Mouse (Mus musculus) mammary gland, adult 2 months (tissue): ENCODE data around the gene Syne4. TPM values are rescaled to one million over a fixed set of nuclear protein-coding genes. Genes with fewer than 3 reads are reported as not detected.

ENCODE experiments used
- polyA plus RNA-seq: library from polyadenylated mRNA; depleted of rRNA; stranded (reverse); fragments of >200 nt; gene quantifications from 2 replicates; pipeline ENCODE4 v1.2.3, GENCODE M21; 2012; ENCODE audit warnings: low replicate concordance; rRNA removed

Syne4 gene
- polyA plus RNA-seq: 58.8 and 76.8 TPM in 2 replicates

DNA sequence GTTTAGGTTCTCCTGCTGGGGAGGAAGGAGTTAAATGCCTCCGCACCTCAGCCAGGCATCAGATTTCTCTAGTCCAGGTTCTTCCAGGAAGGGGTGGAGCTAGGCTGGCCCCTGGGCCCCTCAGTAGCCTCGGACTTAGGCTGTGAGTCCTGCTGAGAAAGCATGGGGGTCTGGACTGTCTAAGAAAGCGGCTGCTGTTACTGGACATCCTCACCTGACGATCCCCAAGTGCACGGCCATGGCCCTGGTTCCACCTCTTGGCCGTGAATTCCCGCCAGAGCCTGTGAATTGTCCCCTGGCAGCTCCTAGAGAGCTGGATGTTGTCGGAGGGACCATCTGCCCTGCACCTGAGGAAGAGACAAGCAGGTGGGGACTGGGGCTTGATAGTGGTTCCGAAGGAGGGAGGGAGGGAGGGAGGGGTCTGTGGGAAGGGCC, at the start of gene Syne4:
Gene Syne4, plus strand, starts transcription at position 87 of the 435 bp plus-strand sequence.

DNA sequence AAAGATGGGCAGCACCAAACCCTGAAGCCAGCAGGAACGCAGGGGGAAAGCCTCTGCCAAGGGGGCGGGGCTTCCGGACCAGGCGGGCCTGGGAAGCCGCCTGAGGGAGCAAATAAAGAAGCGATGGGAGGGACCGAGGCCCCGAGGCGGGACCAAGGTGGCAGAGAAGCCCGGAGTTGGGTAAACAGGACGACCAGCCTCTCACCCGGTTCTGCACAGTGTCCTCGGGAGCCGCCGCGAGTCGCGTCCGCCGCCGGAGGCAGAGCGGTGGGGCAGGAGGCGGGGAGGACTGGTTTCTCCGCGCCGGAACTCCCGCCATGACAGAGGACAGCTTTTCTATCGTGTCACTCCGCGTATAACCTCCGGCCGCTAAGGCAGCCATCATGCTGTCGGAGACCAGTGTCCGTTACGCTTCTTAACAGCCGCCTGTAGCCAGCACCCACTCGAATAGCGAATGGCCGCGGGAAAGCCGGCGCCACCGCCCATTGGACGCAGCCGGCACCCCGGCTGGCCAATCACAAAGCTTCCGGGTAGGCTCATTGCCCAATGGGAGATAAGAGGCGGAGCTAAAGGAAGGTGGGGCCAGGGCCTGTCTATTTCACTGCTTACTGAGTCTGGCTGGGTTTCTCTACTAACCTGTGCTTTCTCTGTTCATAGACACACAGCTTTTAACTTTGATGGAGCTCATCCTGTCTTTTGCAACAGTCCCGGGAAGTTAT, 34.5 kb upstream of the Syne4 start, which contains the start of the genes Thap8 and Wdr62:
Gene Thap8, plus strand, starts transcription at position 144 of the 719 bp plus-strand sequence.
Gene Wdr62, minus strand, starts transcription at position 469 of the 719 bp plus-strand sequence.

GRCm38 (mm10) chr7:30291215-30292131, 23.1 kb upstream of the Syne4 start, which contains the start of gene Clip3:
Gene Clip3 (plus strand): TSS chr7:30291728.

DNA sequence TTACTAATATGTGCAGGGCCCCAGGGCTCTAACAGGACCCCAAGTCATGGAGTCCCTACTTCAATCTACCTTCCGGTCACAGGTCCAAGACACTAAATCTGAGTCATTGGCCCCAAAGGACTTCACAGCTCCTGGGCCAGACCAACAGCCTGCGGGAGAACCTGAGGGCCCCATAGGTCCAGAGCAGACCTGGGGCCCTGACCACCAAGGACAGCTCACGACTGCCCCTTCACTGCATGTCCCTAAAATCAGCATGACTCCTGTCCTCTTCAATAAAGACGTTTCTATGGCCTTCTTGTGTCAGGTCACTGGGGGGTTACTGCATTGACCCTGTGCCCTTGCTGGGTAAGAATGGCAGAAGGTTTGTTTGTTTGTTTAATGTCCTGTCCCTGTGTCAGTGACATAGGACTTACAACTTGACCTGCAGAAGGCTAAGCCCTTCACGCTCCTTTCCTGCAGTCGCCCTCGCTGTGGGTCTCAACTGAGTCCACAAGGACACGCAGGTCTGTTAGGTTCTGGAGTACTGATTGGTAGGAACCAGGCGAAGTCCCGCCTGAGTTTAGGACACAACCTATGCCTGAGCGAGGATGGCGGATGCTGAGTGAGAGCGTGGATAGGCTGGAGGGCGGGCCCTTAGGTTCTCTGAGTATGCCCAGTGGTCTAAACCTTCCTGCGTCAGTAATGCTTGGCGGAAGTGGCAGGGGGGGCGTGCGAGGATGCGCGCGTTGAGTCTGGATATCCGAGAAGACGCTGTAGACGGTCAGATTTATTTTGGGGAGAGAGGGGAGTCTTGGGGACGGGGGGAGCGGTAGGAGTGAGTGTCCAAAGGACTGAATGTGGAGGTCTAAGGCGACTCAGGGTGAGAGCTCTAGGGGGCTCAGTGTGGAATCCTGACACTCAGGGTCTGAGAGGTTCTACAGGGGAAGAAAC, 6.3 kb upstream of the Syne4 start, which contains the start of gene Alkbh6:
Gene Alkbh6, plus strand, starts transcription at position 642 of the 930 bp plus-strand sequence.

DNA sequence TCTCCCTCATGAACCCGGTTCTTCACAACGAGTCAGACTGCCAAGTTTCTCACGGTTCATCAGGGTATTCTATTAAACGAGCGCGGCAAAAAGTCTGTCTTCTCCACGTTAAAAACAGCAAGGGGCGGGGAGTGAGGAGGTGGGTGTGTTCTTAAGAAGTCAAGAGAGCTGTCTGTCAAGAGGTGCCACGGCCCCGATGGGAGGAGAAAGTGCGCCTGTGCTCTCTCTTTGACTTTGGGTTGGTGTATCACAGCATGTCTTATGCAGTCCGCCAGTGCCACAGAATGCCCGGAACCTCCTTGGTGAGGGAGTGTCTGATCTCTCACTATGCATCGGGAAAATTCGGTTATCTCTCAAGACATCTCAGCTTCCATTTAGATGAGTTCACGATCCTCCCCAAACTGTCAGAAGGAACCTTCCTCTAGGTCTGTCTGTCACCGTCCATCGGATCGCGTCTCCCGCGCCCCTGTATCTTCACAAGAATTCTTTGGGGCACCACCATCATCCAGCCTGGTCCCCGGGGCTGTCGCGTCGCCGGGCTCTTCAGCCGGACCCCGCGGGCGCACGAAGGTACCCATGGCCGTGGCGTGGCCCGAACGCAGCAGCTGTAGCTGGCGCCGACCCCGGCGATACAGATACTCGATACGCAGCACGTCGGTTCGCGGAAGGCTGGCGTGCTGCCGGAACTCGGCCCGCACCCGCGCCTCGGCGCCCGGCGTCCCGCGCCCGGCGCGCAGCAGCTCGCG, 7.1 kb downstream of the Syne4 start, which contains the start of gene E130208F15Rik:
Gene E130208F15Rik, plus strand, starts transcription at position 202 of the 746 bp plus-strand sequence.

DNA sequence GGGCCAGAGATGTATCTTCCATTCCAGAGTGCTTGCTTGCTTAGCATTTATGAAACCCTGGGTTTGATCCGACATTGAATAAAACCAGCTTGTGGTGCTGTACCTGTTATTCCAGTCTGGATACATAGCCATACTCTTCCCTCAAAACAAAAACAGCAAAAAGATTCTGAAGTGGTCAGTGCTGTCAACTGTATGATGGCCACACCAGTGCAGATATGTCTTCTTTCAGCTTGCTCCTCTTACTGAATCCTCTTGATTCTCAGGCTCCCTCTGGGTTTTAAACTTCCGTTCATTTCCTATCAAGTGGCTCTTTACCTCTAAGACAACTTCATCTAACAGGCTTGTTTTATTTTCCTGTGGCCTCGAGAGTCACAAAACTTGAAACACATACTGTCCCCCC, 9.2 kb downstream of the Syne4 start, which contains the start of gene Sdhaf1:
Gene Sdhaf1, minus strand, starts transcription at position 101 of the 400 bp plus-strand sequence.

DNA sequence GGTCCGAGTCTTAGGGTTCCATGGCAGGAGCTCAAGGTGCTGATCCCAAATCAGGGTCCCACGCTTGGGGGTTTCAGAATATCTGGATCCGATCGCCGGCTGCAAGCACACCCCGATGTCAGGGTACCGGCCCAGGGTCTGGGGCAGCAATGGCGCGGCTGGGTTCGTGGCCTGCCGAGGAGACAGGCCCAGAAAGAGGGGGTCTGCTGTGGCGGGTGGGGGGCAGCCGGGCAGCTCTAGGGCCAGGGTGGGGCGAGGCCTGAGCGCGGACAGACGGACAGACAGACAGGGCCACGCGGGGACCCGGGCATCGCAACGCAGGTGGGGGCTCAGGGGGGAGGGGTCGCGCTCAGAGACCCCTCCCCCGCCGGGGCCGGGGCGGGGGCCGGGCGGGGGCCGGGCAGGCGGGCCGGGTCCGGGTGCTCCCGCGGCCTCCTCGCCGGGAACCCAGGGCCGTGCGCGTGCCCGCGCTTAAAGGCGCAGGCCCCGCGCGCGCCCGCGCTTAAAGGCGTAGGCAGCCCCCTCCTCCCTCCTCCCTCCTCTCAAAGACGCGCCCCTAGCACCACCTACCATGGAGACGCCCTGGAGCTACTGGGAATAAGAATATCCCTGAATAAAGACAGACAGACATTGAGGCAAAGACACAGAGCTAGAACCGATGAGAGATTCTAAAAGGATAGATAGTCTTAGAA, 48.2 kb downstream of the Syne4 start, which contains the start of gene Lrfn3:
Gene Lrfn3, minus strand, starts transcription at position 121 of the 692 bp plus-strand sequence.

Other genes with a start within 250 kb of the Syne4 start
- gene Zfp82, start 241.9 kb upstream of the Syne4 start, polyA plus RNA-seq: 0.48 and 0.73 TPM in 2 replicates
- gene Gm26920, start 224.4 kb upstream of the Syne4 start, polyA plus RNA-seq: 0.10 TPM in 1 of 2 replicates, not detected in the other
- gene Zfp566, start 224.3 kb upstream of the Syne4 start, polyA plus RNA-seq: 1.7 and 3.5 TPM in 2 replicates
- 12.3 and 36.1 TPM in 2 replicates for gene Zfp260, start 220.0 kb upstream of the Syne4 start, polyA plus RNA-seq
- 0.66 and 1.5 TPM in 2 replicates for gene Zfp382, start 192.9 kb upstream of the Syne4 start, polyA plus RNA-seq
- gene Zfp146, start 145.1 kb upstream of the Syne4 start, polyA plus RNA-seq: 6.4 and 14.2 TPM in 2 replicates
- gene Cox7a1, start 130.7 kb upstream of the Syne4 start, polyA plus RNA-seq: 13.9 and 170 TPM in 2 replicates
- gene Capns1, start 116.0 kb upstream of the Syne4 start, polyA plus RNA-seq: 1,198 and 1,715 TPM in 2 replicates
- gene Polr2i, start 82.9 kb upstream of the Syne4 start, polyA plus RNA-seq: 97.3 and 98.9 TPM in 2 replicates
- gene Tbcb, start 82.5 kb upstream of the Syne4 start, polyA plus RNA-seq: 33.0 and 33.5 TPM in 2 replicates
- gene Ovol3, start 79.1 kb upstream of the Syne4 start, polyA plus RNA-seq: not detected in 2 replicates
- gene Thap8, start 34.7 kb upstream of the Syne4 start, polyA plus RNA-seq: 0.72 and 1.5 TPM in 2 replicates
- gene Wdr62, start 34.4 kb upstream of the Syne4 start, polyA plus RNA-seq: 34.0 and 37.0 TPM in 2 replicates
- gene Clip3, start 23.1 kb upstream of the Syne4 start, polyA plus RNA-seq: 21.3 and 27.3 TPM in 2 replicates
- gene Alkbh6, start 6.1 kb upstream of the Syne4 start, polyA plus RNA-seq: 159 and 218 TPM in 2 replicates
- 0.52 and 2.0 TPM in 2 replicates for gene E130208F15Rik, start 6.9 kb downstream of the Syne4 start, polyA plus RNA-seq
- gene Sdhaf1, start 9.1 kb downstream of the Syne4 start, polyA plus RNA-seq: 18.7 and 40.8 TPM in 2 replicates
- 6.3 and 9.1 TPM in 2 replicates for gene Lrfn3, start 48.0 kb downstream of the Syne4 start, polyA plus RNA-seq
- gene Tyrobp, start 99.0 kb downstream of the Syne4 start, polyA plus RNA-seq: 324 and 410 TPM in 2 replicates
- gene Hcst, start 105.0 kb downstream of the Syne4 start, polyA plus RNA-seq: 133 and 195 TPM in 2 replicates
- 16.2 and 37.4 TPM in 2 replicates for gene Nfkbid, start 106.9 kb downstream of the Syne4 start, polyA plus RNA-seq
- 3.7 and 7.4 TPM in 2 replicates for gene Aplp1, start 130.7 kb downstream of the Syne4 start, polyA plus RNA-seq
- 0.63 TPM in 1 of 2 replicates, not detected in the other for gene Kirrel2, start 142.9 kb downstream of the Syne4 start, polyA plus RNA-seq
- 0.27 and 0.61 TPM in 2 replicates for gene Nphs1, start 143.5 kb downstream of the Syne4 start, polyA plus RNA-seq
- 1.4 TPM in 1 of 2 replicates, not detected in the other for gene Prodh2, start 178.8 kb downstream of the Syne4 start, polyA plus RNA-seq
- gene Arhgap33, start 220.3 kb downstream of the Syne4 start, polyA plus RNA-seq: 10.7 and 22.5 TPM in 2 replicates
- 49.5 and 798 TPM in 2 replicates for gene Hspb6, start 237.4 kb downstream of the Syne4 start, polyA plus RNA-seq
- gene Proser3, start 237.5 kb downstream of the Syne4 start, polyA plus RNA-seq: 8.0 and 10.5 TPM in 2 replicates
- 36.9 and 40.0 TPM in 2 replicates for gene Lin37, start 245.0 kb downstream of the Syne4 start, polyA plus RNA-seq
- 58.9 and 66.3 TPM in 2 replicates for gene U2af1l4, start 248.5 kb downstream of the Syne4 start, polyA plus RNA-seq
- 2.1 and 2.5 TPM in 2 replicates for gene Gm49396, start 248.5 kb downstream of the Syne4 start, polyA plus RNA-seq
- gene Psenen, start 248.8 kb downstream of the Syne4 start, polyA plus RNA-seq: 97.0 and 187 TPM in 2 replicates